Mouse (Mus musculus): ENCODE measurements around the gene Calml4. TPM values are rescaled to one million over a fixed set of nuclear protein-coding genes. Genes with fewer than 3 reads are reported as not detected.
"Not testable (repeated sequence)": the region's sequence is repeated elsewhere in the genome, so short reads cannot be mapped to it uniquely, and the experiment has no call there.

Calml4 gene
- total RNA-seq (2021) = 1 to 10 TPM; 2.0 to 2.5 TPM
- long read RNA-seq, experiment 1, partial matches to known transcripts = 3 of 5 reads
- long read RNA-seq, experiment 1, other reads (novel, unspliced or antisense) = 0 of 5 reads
- long read RNA-seq, experiment 2, partial matches to known transcripts = 7 of 8 reads
- long read RNA-seq, experiment 2, other reads (novel, unspliced or antisense) = 0 of 8 reads

GRCm38 (mm10) chr9:62857719-62858261 is at the start of gene Calml4:
Calml4 (plus strand) TSS chr9:62858080.
- DNase-seq = peak; percentile 78

GRCm38 (mm10) chr9:62810095-62810494 is 47.8 kb upstream of the Calml4 start:
- no peak for DNase-seq

GRCm38 (mm10) chr9:62810543-62811515 is 47.1 kb upstream of the Calml4 start:
- no peak for DNase-seq

GRCm38 (mm10) chr9:62811516-62812121 is 46.3 kb upstream of the Calml4 start, which contains the start of gene Fem1b:
Fem1b (minus strand) TSS chr9:62811934.
- peak; percentile 91 for DNase-seq

- DNase-seq = no peak
Measured at GRCm38 (mm10) chr9:62812216-62813049, 45.4 kb upstream of the Calml4 start.

GRCm38 (mm10) chr9:62814751-62815150 is 43.1 kb upstream of the Calml4 start:
- DNase-seq = no peak

- DNase-seq = no peak
Measured at GRCm38 (mm10) chr9:62816323-62817098, 41.4 kb upstream of the Calml4 start.

GRCm38 (mm10) chr9:62817099-62817571 is 40.7 kb upstream of the Calml4 start:
- DNase-seq = no peak

- no peak for DNase-seq
Measured at GRCm38 (mm10) chr9:62817828-62818614, 39.9 kb upstream of the Calml4 start.

- no peak for DNase-seq
Measured at GRCm38 (mm10) chr9:62819494-62819893, 38.4 kb upstream of the Calml4 start.

GRCm38 (mm10) chr9:62819910-62820309 is 38.0 kb upstream of the Calml4 start:
- not testable (repeated sequence) for DNase-seq

GRCm38 (mm10) chr9:62820829-62821228 is 37.1 kb upstream of the Calml4 start:
- DNase-seq = no peak

GRCm38 (mm10) chr9:62821811-62822210 is 36.1 kb upstream of the Calml4 start:
- DNase-seq = no peak

- no peak for DNase-seq
Measured at GRCm38 (mm10) chr9:62825791-62826393, 32.0 kb upstream of the Calml4 start.

GRCm38 (mm10) chr9:62826456-62826855 is 31.4 kb upstream of the Calml4 start:
- no peak for DNase-seq

GRCm38 (mm10) chr9:62827939-62828652 is 29.8 kb upstream of the Calml4 start:
- no peak for DNase-seq

GRCm38 (mm10) chr9:62828662-62829086 is 29.2 kb upstream of the Calml4 start:
- peak; percentile 96 for DNase-seq

GRCm38 (mm10) chr9:62829877-62830276 is 28.0 kb upstream of the Calml4 start:
- DNase-seq = no peak

- no peak for DNase-seq
Measured at GRCm38 (mm10) chr9:62834906-62835305, 23.0 kb upstream of the Calml4 start.

Data from gastrocnemius, postnatal 25 days (tissue).